Mouse (Mus musculus): Measurements from ENCODE around the gene Kiz. TPM values are rescaled to one million over a fixed set of nuclear protein-coding genes. Genes with fewer than 3 reads are reported as not detected.
A peak's percentile ranks its signal among the peaks of the same experiment; 100 is the strongest.

The Kiz gene
- 9.6 TPM for polyA plus RNA-seq (2012; fragmentation: generic; extraction: Trizol)

- peak within 1 kb of the TSS; percentile 81 for H3K4me2 ChIP-seq (ENCODE audit: low read depth)
- TF ChIP-seq TCF3 (IDR thresholded peaks at IDR 0.05; ENCODE audit: insufficient read length, low read depth) (peak; percentile 39), POLR2AphosphoS2 (IDR thresholded peaks at IDR 0.05; ENCODE audit: insufficient read length, low read depth) (peak; percentile 89), E2F4 (IDR thresholded peaks at IDR 0.05; ENCODE audit: insufficient read depth) (no peak), MAX (IDR thresholded peaks at IDR 0.05; ENCODE audit: low read depth) (no peak), POLR2A (IDR thresholded peaks at IDR 0.05; ENCODE audit: insufficient read length, low read depth) (peak; percentile 96), CEBPB (IDR thresholded peaks at IDR 0.05; ENCODE audit: insufficient read depth, poor library complexity, severe bottlenecking) (no peak), SRF (IDR thresholded peaks at IDR 0.05; ENCODE audit: control insufficient read depth, insufficient read length, low read depth) (no peak), REST (IDR thresholded peaks at IDR 0.05; ENCODE audit: insufficient read depth, insufficient read length) (no peak), MYOD1 (IDR thresholded peaks at IDR 0.05; ENCODE audit: control insufficient read depth in 1 of 3, insufficient read length in 2 of 3, low read depth in 2 of 3) (peak in 2 of 3 experiments; percentile 63 to 91), TCF12 (IDR thresholded peaks at IDR 0.05; ENCODE audit: insufficient read depth, poor library complexity, severe bottlenecking) (no peak), MYOG (IDR thresholded peaks at IDR 0.05; ENCODE audit: control insufficient read depth in 1 of 3, insufficient read depth in 1 of 3, insufficient read length in 2 of 3, low read depth in 2 of 3) (peak in 2 of 3 experiments; percentile 90 to 92)
- H3K36me3 ChIP-seq (ENCODE audit: control insufficient read depth, insufficient read depth), result no peaks in the 10 kb centered on the region
- H3K27me3 ChIP-seq (ENCODE audit: control insufficient read depth, insufficient read depth, insufficient read length), result no peaks in the 10 kb centered on the region
- no peaks in the 10 kb centered on the region for H3K79me2 ChIP-seq (ENCODE audit: control insufficient read depth, insufficient read depth)
- H3K4me3 ChIP-seq, result peak within 1 kb of the TSS; percentile 59
- peak within 1 kb of the TSS; percentile 26 for H3ac ChIP-seq (ENCODE audit: control insufficient read depth, insufficient read length)
Observed at GRCm38 (mm10) chr2:146855599-146856039, at the start of gene Kiz. Kiz (plus strand) TSS chr2:146855864.

- Histone ChIP-seq H3K4me3 (no peak overlapping the region), H3K36me3 (ENCODE audit: control insufficient read depth, insufficient read depth) (no peaks in the 10 kb centered on the region), H3K79me2 (ENCODE audit: control insufficient read depth, insufficient read depth) (no peaks in the 10 kb centered on the region), H3ac (ENCODE audit: control insufficient read depth, insufficient read length) (no peak overlapping the region), H3K27me3 (ENCODE audit: control insufficient read depth, insufficient read depth, insufficient read length) (no peaks in the 10 kb centered on the region), H3K4me2 (ENCODE audit: low read depth) (no peak overlapping the region)
- TF ChIP-seq POLR2A (IDR thresholded peaks at IDR 0.05; ENCODE audit: insufficient read length, low read depth), result no peak
- TF ChIP-seq POLR2AphosphoS2 (IDR thresholded peaks at IDR 0.05; ENCODE audit: insufficient read length, low read depth), result no peak
- TF ChIP-seq REST (IDR thresholded peaks at IDR 0.05; ENCODE audit: insufficient read depth, insufficient read length), result no peak
- TF ChIP-seq SRF (IDR thresholded peaks at IDR 0.05; ENCODE audit: control insufficient read depth, insufficient read length, low read depth), result no peak
- no peak for TF ChIP-seq MAX (IDR thresholded peaks at IDR 0.05; ENCODE audit: low read depth)
- TF ChIP-seq E2F4 (IDR thresholded peaks at IDR 0.05; ENCODE audit: insufficient read depth), result no peak
- TF ChIP-seq MYOG (IDR thresholded peaks at IDR 0.05; ENCODE audit: control insufficient read depth in 1 of 3, insufficient read depth in 1 of 3, insufficient read length in 2 of 3, low read depth in 2 of 3), result no peak
- TF ChIP-seq MYOD1 (IDR thresholded peaks at IDR 0.05; ENCODE audit: control insufficient read depth in 1 of 3, insufficient read length in 2 of 3, low read depth in 2 of 3), result no peak
- TF ChIP-seq TCF3 (IDR thresholded peaks at IDR 0.05; ENCODE audit: insufficient read length, low read depth), result no peak
- no peak for TF ChIP-seq CEBPB (IDR thresholded peaks at IDR 0.05; ENCODE audit: insufficient read depth, poor library complexity, severe bottlenecking)
- no peak for TF ChIP-seq USF1 (IDR thresholded peaks at IDR 0.05; ENCODE audit: low read depth)
- no peak for TF ChIP-seq TCF12 (IDR thresholded peaks at IDR 0.05; ENCODE audit: insufficient read depth, poor library complexity, severe bottlenecking)
Observed at GRCm38 (mm10) chr2:146809706-146810256, 45.9 kb upstream of the Kiz start.

- TF ChIP-seq TCF12 (IDR thresholded peaks at IDR 0.05; ENCODE audit: insufficient read depth, poor library complexity, severe bottlenecking), result no peak
- TF ChIP-seq CEBPB (IDR thresholded peaks at IDR 0.05; ENCODE audit: insufficient read depth, poor library complexity, severe bottlenecking), result no peak
- no peak for TF ChIP-seq MAX (IDR thresholded peaks at IDR 0.05; ENCODE audit: low read depth)
- no peak for TF ChIP-seq E2F4 (IDR thresholded peaks at IDR 0.05; ENCODE audit: insufficient read depth)
- no peak for TF ChIP-seq MYOD1 (IDR thresholded peaks at IDR 0.05; ENCODE audit: control insufficient read depth in 1 of 3, insufficient read length in 2 of 3, low read depth in 2 of 3)
- no peak for TF ChIP-seq SRF (IDR thresholded peaks at IDR 0.05; ENCODE audit: control insufficient read depth, insufficient read length, low read depth)
- no peak for TF ChIP-seq POLR2AphosphoS2 (IDR thresholded peaks at IDR 0.05; ENCODE audit: insufficient read length, low read depth)
- no peak for TF ChIP-seq MYOG (IDR thresholded peaks at IDR 0.05; ENCODE audit: control insufficient read depth in 1 of 3, insufficient read depth in 1 of 3, insufficient read length in 2 of 3, low read depth in 2 of 3)
- TF ChIP-seq REST (IDR thresholded peaks at IDR 0.05; ENCODE audit: insufficient read depth, insufficient read length), result no peak
- no peak for TF ChIP-seq USF1 (IDR thresholded peaks at IDR 0.05; ENCODE audit: low read depth)
- TF ChIP-seq TCF3 (IDR thresholded peaks at IDR 0.05; ENCODE audit: insufficient read length, low read depth), result no peak
- TF ChIP-seq POLR2A (IDR thresholded peaks at IDR 0.05; ENCODE audit: insufficient read length, low read depth), result no peak
- H3K79me2 ChIP-seq (ENCODE audit: control insufficient read depth, insufficient read depth), result no peaks in the 10 kb centered on the region
Observed at GRCm38 (mm10) chr2:146810695-146811094, 45.0 kb upstream of the Kiz start.

GRCm38 (mm10) chr2:146814978-146815377, 40.7 kb upstream of the Kiz start:
- Histone ChIP-seq H3ac (ENCODE audit: control insufficient read depth, insufficient read length) (no peak overlapping the region), H3K36me3 (ENCODE audit: control insufficient read depth, insufficient read depth) (no peaks in the 10 kb centered on the region), H3K4me3 (no peak overlapping the region), H3K79me2 (ENCODE audit: control insufficient read depth, insufficient read depth) (no peaks in the 10 kb centered on the region), H3K27me3 (ENCODE audit: control insufficient read depth, insufficient read depth, insufficient read length) (no peaks in the 10 kb centered on the region), H3K4me2 (ENCODE audit: low read depth) (no peak overlapping the region)
- TF ChIP-seq CEBPB (IDR thresholded peaks at IDR 0.05; ENCODE audit: insufficient read depth, poor library complexity, severe bottlenecking) (no peak), TCF12 (IDR thresholded peaks at IDR 0.05; ENCODE audit: insufficient read depth, poor library complexity, severe bottlenecking) (no peak), MAX (IDR thresholded peaks at IDR 0.05; ENCODE audit: low read depth) (no peak), POLR2AphosphoS2 (IDR thresholded peaks at IDR 0.05; ENCODE audit: insufficient read length, low read depth) (no peak), POLR2A (IDR thresholded peaks at IDR 0.05; ENCODE audit: insufficient read length, low read depth) (no peak), TCF3 (IDR thresholded peaks at IDR 0.05; ENCODE audit: insufficient read length, low read depth) (no peak), MYOD1 (IDR thresholded peaks at IDR 0.05; ENCODE audit: control insufficient read depth in 1 of 3, insufficient read length in 2 of 3, low read depth in 2 of 3) (no peak), E2F4 (IDR thresholded peaks at IDR 0.05; ENCODE audit: insufficient read depth) (no peak)

More at GRCm38 (mm10) chr2:146810695-146811094, 45.0 kb upstream of the Kiz start:
- Histone ChIP-seq H3K4me3 (no peak overlapping the region), H3K36me3 (ENCODE audit: control insufficient read depth, insufficient read depth) (no peaks in the 10 kb centered on the region), H3ac (ENCODE audit: control insufficient read depth, insufficient read length) (no peak overlapping the region), H3K4me2 (ENCODE audit: low read depth) (peak overlapping the region; percentile 5), H3K27me3 (ENCODE audit: control insufficient read depth, insufficient read depth, insufficient read length) (no peaks in the 10 kb centered on the region)
